Mouse (Mus musculus) erythroblast, embryonic 14.5 days (primary cell): ENCODE data around the gene Rock2. TPM values are rescaled to one million over a fixed set of nuclear protein-coding genes. Genes with fewer than 3 reads are reported as not detected.

Experiments used
- H3K27me3 ChIP-seq: 2 replicates; pipeline ENCODE4 v1.6.1; 2012; ENCODE audit warnings: inconsistent platforms; ENCODE audit not compliant: control insufficient read depth
- H3K36me3 ChIP-seq: 2 replicates; pipeline ENCODE4 v1.6.1; 2012; ENCODE audit warnings: mild to moderate bottlenecking, inconsistent platforms; ENCODE audit not compliant: control insufficient read depth
- H3K4me1 ChIP-seq: 2 replicates; pipeline ENCODE4 v1.6.1; 2012; ENCODE audit warnings: inconsistent platforms; ENCODE audit not compliant: control insufficient read depth
- H3K4me3 ChIP-seq: replicated peaks from 2 replicates; pipeline ENCODE3; 2012; ENCODE audit warnings: moderate library complexity, mild to moderate bottlenecking, inconsistent platforms
- H3K9me3 ChIP-seq: 2 replicates; pipeline ENCODE4 v1.6.1; 2012; ENCODE audit warnings: low read length, inconsistent platforms, mixed read lengths; ENCODE audit not compliant: control insufficient read depth
- GATA1 ChIP-seq: IDR thresholded peaks from 2 replicates; pipeline ENCODE4 v1.6.1; 2012; ENCODE audit warnings: low read length, inconsistent platforms, mixed read lengths
- TAL1 ChIP-seq: IDR thresholded peaks from 3 replicates; pipeline ENCODE4 v1.6.1; 2012; ENCODE audit warnings: low read length, inconsistent platforms, mixed read lengths
- polyA plus RNA-seq: library from polyadenylated mRNA; stranded (reverse); fragments of >175 nt; gene quantifications from 2 replicates; pipeline ENCODE4 v1.2.3, GENCODE M21; 2012

Rock2 gene
- polyA plus RNA-seq, 1 experiment, result 0.10 TPM

DNA sequence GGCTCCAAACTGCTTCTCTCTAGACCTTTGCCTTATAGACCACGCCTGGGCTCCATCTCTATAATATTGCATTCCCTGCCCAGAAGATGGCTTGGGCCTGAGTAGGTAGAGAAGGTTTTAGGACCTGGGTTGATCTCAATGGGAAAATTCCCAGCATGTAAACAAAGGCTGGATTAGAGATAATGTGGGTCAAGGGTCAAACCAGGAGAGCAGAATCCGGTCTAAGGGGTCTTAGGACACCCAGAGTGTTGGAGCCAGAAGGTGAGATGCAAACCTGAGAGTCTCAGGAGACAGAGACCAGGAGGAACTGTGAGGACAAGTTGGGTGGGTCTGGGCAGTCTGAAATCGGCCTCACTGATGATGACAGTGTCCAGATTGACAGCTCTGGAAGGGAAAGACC is 18.0 kb upstream of the Rock2 start:
- no peak overlapping the region for H3K4me3 ChIP-seq
- TF ChIP-seq TAL1, result no peak
- no peak for TF ChIP-seq GATA1

DNA sequence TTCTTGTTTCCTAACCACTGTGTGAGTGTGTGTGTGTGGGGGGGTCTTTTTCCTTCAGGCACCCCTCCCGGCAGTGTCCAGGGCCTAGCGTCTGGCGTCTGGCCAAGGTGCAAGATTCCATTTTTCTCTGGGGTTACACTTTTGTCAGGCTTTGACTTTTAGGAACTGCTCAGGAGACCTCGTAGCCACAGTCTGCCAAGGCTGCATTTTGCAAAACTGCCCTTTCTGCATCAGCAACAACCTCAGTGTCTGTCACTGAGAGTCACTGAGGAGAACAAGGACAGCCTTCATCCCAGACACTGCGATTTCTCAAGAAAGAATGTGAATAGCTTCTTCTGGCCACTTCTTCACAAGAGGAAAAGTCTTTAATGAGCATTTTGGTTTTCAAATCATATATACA is 17.6 kb upstream of the Rock2 start:
- H3K9me3 ChIP-seq, result no peaks in the 10 kb centered on the region

More for the DNA sequence above, 18.0 kb upstream of the Rock2 start:
- peaks cover 3% of the 10 kb centered on the region; the same call in 1 of the 2 replicates for H3K27me3 ChIP-seq
- no peaks in the 10 kb centered on the region for H3K4me1 ChIP-seq
- H3K9me3 ChIP-seq, result no peaks in the 10 kb centered on the region
- H3K36me3 ChIP-seq, result no peaks in the 10 kb centered on the region

DNA sequence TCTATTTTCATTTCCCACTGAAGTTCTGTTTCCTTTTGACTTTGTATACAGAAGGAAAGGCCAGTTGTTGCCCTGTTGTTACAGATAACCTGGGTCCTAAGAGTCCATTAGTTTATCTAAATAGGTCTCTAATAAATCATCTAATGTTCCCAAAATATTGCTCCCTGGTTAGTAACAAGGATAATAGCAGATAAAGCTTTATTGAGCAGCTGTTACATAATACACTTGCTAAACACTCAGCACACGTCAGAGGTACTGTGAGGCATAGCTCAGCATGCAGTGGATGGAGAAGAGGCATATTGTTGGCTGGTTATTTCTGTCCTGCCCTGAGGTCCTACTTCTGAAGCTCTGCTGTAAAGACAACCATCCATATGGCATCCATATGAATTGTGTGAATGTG is 17.0 kb upstream of the Rock2 start:
- TF ChIP-seq TAL1 (no peak), GATA1 (no peak)
- no peaks in the 10 kb centered on the region for H3K9me3 ChIP-seq
- peaks cover 3% of the 10 kb centered on the region; the same call in 1 of the 2 replicates for H3K27me3 ChIP-seq
- H3K36me3 ChIP-seq, result no peaks in the 10 kb centered on the region
- H3K4me1 ChIP-seq, result no peaks in the 10 kb centered on the region
- H3K4me3 ChIP-seq, result no peak overlapping the region

More for the DNA sequence above, 17.6 kb upstream of the Rock2 start:
- no peaks in the 10 kb centered on the region for H3K36me3 ChIP-seq
- no peak overlapping the region for H3K4me3 ChIP-seq
- H3K4me1 ChIP-seq, result no peaks in the 10 kb centered on the region
- TF ChIP-seq GATA1 (no peak), TAL1 (no peak)
- H3K27me3 ChIP-seq, result peaks cover 3% of the 10 kb centered on the region; the same call in 1 of the 2 replicates

DNA sequence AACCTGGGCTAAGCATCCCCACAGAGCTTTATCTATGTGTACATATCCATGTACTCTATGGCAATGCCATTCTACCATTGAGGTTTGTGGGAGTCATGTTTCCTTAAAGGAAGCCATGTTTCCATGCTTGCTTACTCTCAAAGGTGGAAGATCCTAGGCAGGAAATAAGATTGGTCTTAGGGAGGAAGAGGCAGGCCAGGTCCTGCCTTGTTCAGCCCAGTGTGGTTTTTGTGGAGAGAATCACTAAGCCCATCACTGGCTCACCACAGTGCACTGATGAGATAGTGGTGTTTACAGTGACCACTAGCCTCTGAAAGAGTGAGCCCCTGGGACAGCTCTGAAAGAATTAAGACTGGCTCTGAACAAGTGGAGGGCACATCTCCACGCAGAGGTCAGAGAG is 15.3 kb upstream of the Rock2 start:
- peaks cover 3% of the 10 kb centered on the region; the same call in 1 of the 2 replicates for H3K27me3 ChIP-seq
- no peaks in the 10 kb centered on the region for H3K4me1 ChIP-seq
- H3K36me3 ChIP-seq, result no peaks in the 10 kb centered on the region
- H3K9me3 ChIP-seq, result no peaks in the 10 kb centered on the region
- TF ChIP-seq TAL1 (no peak), GATA1 (no peak)
- no peak overlapping the region for H3K4me3 ChIP-seq

DNA sequence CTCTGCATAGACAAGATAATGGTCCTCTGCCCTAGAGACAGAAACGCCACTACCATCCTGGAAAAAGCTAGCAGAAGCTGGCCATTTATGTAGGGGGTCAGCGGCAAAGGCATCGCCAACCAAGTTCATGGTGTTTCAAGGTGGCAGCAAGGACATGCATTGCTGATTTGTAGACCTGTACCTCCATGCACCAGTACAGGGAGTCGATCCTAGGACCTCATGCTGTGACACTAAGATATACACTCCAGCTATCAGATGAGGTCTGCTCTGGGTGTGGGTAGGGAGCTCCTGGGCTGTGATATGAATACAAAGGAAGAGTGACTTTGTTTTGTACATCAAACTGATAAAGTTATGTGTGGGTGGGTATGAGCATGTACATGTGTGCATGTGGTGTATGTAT is 14.6 kb upstream of the Rock2 start:
- Histone ChIP-seq H3K4me3 (no peak overlapping the region), H3K9me3 (no peaks in the 10 kb centered on the region), H3K27me3 (peaks cover 3% of the 10 kb centered on the region; the same call in 1 of the 2 replicates), H3K36me3 (no peaks in the 10 kb centered on the region), H3K4me1 (no peaks in the 10 kb centered on the region)
- TF ChIP-seq TAL1, result no peak
- no peak for TF ChIP-seq GATA1

DNA sequence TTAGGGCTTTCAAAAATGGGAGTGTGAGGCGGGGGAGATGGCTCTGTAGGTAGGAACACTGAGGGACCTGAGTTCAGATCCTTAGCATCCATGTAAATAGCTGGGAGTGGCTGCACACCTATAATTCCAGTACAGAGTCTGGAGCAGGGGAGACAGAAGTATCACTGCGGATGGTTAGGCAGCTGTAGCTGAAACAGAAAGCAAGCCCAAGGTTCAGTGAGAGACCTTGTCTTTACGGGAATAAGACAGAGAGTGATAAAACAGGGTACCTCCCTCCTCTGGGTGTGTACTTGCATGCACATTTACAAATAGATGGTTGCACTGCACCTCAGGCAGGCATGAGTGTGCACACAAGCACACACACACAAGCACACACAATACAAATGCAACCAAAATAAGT is 12.3 kb upstream of the Rock2 start:
- no peak for TF ChIP-seq TAL1
- TF ChIP-seq GATA1, result no peak
- no peaks in the 10 kb centered on the region for H3K27me3 ChIP-seq
- no peaks in the 10 kb centered on the region for H3K36me3 ChIP-seq

DNA sequence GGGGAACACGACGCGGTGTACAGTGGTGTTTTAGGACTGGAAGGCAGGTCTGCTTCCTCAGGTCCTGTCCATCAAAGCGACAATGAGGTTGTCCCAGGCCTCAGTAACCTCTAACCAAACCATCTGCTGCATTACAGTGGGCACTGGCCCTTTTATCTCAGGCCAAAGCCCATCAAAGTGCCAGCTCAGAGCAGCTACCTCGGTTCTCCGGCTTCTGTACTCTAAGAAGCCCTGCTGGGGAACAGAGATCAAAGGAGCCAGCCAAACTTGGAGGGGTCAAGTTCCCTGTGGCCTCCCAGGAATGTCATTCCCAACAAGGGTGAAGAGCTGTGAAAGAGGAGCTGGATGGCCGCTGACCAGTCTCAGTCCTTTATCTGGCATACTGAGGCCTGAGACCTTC is 11.6 kb upstream of the Rock2 start:
- no peaks in the 10 kb centered on the region for H3K36me3 ChIP-seq
- TF ChIP-seq TAL1 (no peak), GATA1 (no peak)
- H3K4me3 ChIP-seq, result no peak overlapping the region
- no peaks in the 10 kb centered on the region for H3K9me3 ChIP-seq
- H3K27me3 ChIP-seq, result peaks cover 5% of the 10 kb centered on the region
- H3K4me1 ChIP-seq, result no peaks in the 10 kb centered on the region

More for the DNA sequence above, 12.3 kb upstream of the Rock2 start:
- Histone ChIP-seq H3K9me3 (no peaks in the 10 kb centered on the region), H3K4me1 (no peaks in the 10 kb centered on the region), H3K4me3 (no peak overlapping the region)

DNA sequence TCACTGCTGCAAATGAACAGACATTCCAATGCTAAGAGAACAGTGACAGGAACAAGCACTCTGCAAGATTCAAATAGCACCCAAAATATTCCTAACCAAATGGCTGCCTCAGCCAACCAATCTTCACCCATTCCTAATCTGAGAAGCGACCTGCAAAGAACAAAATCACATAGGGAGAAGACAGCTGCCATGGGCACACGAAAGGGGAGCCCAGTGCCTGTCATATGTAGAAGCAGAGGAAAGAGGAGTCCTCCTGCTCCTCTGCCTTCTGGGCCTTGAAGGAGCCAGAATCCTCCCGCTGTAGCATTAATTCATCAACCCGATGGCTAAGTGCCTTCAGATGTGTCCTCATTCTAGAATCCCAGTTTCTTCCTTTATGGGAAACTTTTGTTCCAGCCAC is 10.2 kb upstream of the Rock2 start:
- no peaks in the 10 kb centered on the region for H3K9me3 ChIP-seq
- no peak for TF ChIP-seq GATA1
- no peak for TF ChIP-seq TAL1
- peaks cover 13% of the 10 kb centered on the region for H3K27me3 ChIP-seq

DNA sequence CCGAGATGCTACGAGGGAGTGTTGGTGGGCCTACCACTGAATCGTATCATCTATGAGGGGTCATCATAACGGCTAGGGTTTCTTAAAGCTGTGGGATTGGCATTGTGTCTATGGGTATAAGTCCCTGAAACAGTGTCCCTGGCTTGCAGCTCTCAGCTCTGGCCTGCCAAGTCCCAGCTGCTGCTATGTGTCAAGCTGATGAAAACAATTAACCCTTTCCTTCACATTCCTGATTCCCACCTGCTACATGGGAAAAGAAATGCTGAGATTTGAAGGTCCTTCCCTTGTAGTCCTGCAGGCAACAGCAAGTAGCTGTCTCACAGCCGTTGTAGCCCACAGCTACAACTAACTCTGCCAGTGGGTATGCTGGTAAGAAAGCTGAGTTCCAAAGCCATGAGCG is 8.3 kb upstream of the Rock2 start:
- Histone ChIP-seq H3K9me3 (no peaks in the 10 kb centered on the region), H3K4me3 (no peak overlapping the region), H3K4me1 (no peaks in the 10 kb centered on the region), H3K36me3 (no peaks in the 10 kb centered on the region), H3K27me3 (peaks cover 23% of the 10 kb centered on the region)
- TF ChIP-seq TAL1, result no peak
- TF ChIP-seq GATA1, result no peak

More for the DNA sequence above, 10.2 kb upstream of the Rock2 start:
- Histone ChIP-seq H3K4me3 (no peak overlapping the region), H3K4me1 (no peaks in the 10 kb centered on the region), H3K36me3 (no peaks in the 10 kb centered on the region)

DNA sequence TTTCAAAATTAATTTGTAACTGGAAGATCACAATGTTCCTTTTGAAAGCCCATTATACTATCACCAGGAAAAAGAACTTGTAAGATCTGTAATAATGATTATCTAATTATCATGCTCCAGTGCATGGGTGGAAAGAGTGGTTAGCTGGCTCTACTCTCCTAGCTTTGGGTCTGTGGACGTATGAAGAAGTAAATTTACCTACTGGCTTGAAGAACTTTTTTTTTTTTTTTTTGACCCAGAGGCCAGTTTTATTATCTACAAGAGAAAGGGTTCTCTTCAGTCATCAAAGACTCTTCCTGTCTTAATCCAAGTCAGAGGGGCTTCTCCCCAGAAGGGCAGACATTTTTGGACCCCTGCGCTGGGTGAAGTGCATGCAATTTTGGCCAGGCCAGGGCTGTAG is 1.7 kb upstream of the Rock2 start:
- TF ChIP-seq GATA1 (no peak), TAL1 (no peak)
- Histone ChIP-seq H3K36me3 (no peaks in the 10 kb centered on the region; the same call in 1 of the 2 replicates), H3K4me1 (peaks cover 35% of the 10 kb centered on the region), H3K4me3 (no peak overlapping the region), H3K9me3 (no peaks in the 10 kb centered on the region), H3K27me3 (peaks cover 19% of the 10 kb centered on the region)
